Comparison of ENCODE assay signal across 9 mouse cellular contexts in genomic region chr19:46396109-46396508, GRCm38 (mm10). TPM values are rescaled to one million over a fixed set of nuclear protein-coding genes. Genes with fewer than 3 reads are reported as not detected.
DNase-seq lines count a peak whose midpoint lies in the region; ATAC-seq and TF ChIP-seq lines count a peak whose summit lies in the region.
"Had no signal": no experiment of that assay in that cellular context is flagged by ENCODE, and none has a peak within 500 bp of the region (broad histone marks: within the 10 kb centered on the region; RNA-seq: fewer than 3 reads in every experiment).

No protein-coding gene starts in this region.

- ATAC-seq in kidney, postnatal 0 days (replicated peaks; ENCODE audit: low FRiP score, low read depth) = no peak
- ATAC-seq in embryonic facial prominence, embryonic 14.5 days (ENCODE audit: low read depth) = no peak
- ATAC-seq in limb, embryonic 11.5 days (ENCODE audit: insufficient number of reproducible peaks, low FRiP score, low TSS enrichment, low read depth) = no peak
- no peak for ATAC-seq in neural tube, embryonic 13.5 days (ENCODE audit: low read depth)

- TF ChIP-seq CTCF in kidney, postnatal 0 days (IDR thresholded peaks at IDR 0.05; ENCODE audit: low read depth) = no peak

- H3K4me3 ChIP-seq in kidney, postnatal 0 days (replicated peaks; ENCODE audit: low read depth, low read length) = peak overlapping the region; percentile 67
- peak overlapping the region; percentile 80 for H3K4me3 ChIP-seq in embryonic facial prominence, embryonic 14.5 days (ENCODE audit: low read depth, low read length)
- H3K4me3 ChIP-seq in limb, embryonic 11.5 days (ENCODE audit: low read depth, low read length) = peak overlapping the region; percentile 83
- peak overlapping the region; percentile 66 for H3K4me3 ChIP-seq in neural tube, embryonic 13.5 days

- intact Hi-C loops in gastrocnemius, postnatal 14 days (cut with DNase I; ENCODE audit: low total_unique reads) = loop anchor here (5.0 kb wide), 1 partner anchor 46 kb away; no protein-coding TSS in a partner anchor

- WGBS in kidney, postnatal 0 days = 11% methylated on average over 8 of the region's 8 CpGs
- WGBS in embryonic facial prominence, embryonic 14.5 days = 10% methylated on average over 8 of the region's 8 CpGs
- 14% methylated on average over 8 of the region's 8 CpGs for WGBS in limb, embryonic 11.5 days
- 15% methylated on average over 8 of the region's 8 CpGs for WGBS in neural tube, embryonic 13.5 days

- H3K4me1 ChIP-seq in kidney, postnatal 0 days (replicated peaks; ENCODE audit: insufficient read depth, low read length) = peaks cover 42% of the 10 kb centered on the region
- H3K4me1 ChIP-seq in embryonic facial prominence, embryonic 14.5 days (ENCODE audit: control insufficient read depth, insufficient read depth, low read length) = peaks cover 33% of the 10 kb centered on the region
- H3K4me1 ChIP-seq in limb, embryonic 11.5 days (ENCODE audit: control insufficient read depth, insufficient read depth, low read length) = peaks cover 21% of the 10 kb centered on the region
- peaks cover 54% of the 10 kb centered on the region for H3K4me1 ChIP-seq in neural tube, embryonic 13.5 days (replicated peaks)

- H3K27ac ChIP-seq in kidney, postnatal 0 days = no peak overlapping the region
- no peak overlapping the region for H3K27ac ChIP-seq in embryonic facial prominence, embryonic 14.5 days (replicated peaks; ENCODE audit: low read depth, low read length)
- H3K27ac ChIP-seq in limb, embryonic 11.5 days (replicated peaks; ENCODE audit: low read depth, low read length) = no peak overlapping the region
- 0 out of 2 replicates have a peak overlapping the region, but pooled peaks have one; percentile 9 for H3K27ac ChIP-seq in neural tube, embryonic 13.5 days (replicated peaks)

- H3K36me3 ChIP-seq in kidney, postnatal 0 days (ENCODE audit: insufficient read depth, low read length) = no peaks in the 10 kb centered on the region
- H3K36me3 ChIP-seq in embryonic facial prominence, embryonic 14.5 days (ENCODE audit: control insufficient read depth, insufficient read depth, low read length) = peaks cover 14% of the 10 kb centered on the region
- no peaks in the 10 kb centered on the region; the same call in 1 of the 2 replicates for H3K36me3 ChIP-seq in limb, embryonic 11.5 days (ENCODE audit: control insufficient read depth, insufficient read depth, low read length)
- H3K36me3 ChIP-seq in neural tube, embryonic 13.5 days = peaks cover 6% of the 10 kb centered on the region

- no peak for DNase-seq in kidney, postnatal 0 days (ENCODE audit: low spot score)
- DNase-seq in kidney, postnatal 25 days = no peak
- no peak for DNase-seq in embryonic facial prominence, embryonic 14.5 days (ENCODE audit: low spot score)
- no peak for DNase-seq in limb, embryonic 11.5 days (ENCODE audit: low spot score)
- no peak for DNase-seq in gastrocnemius, postnatal 14 days
- no peak for DNase-seq in thymus, postnatal 36 days
- DNase-seq in right cerebral cortex, postnatal 25 days = no peak

- no peak overlapping the region for H3K9ac ChIP-seq in kidney, postnatal 0 days (ENCODE audit: low read depth, low read length)
- H3K9ac ChIP-seq in embryonic facial prominence, embryonic 14.5 days (ENCODE audit: low read depth, low read length) = peak overlapping the region; percentile 86; the same call in 1 of the 2 replicates
- H3K9ac ChIP-seq in limb, embryonic 11.5 days (ENCODE audit: low read length) = no peak overlapping the region
- H3K9ac ChIP-seq in neural tube, embryonic 13.5 days = 0 out of 2 replicates have a peak overlapping the region, but pooled peaks have one; percentile 83

- no peaks in the 10 kb centered on the region for H3K9me3 ChIP-seq in kidney, postnatal 0 days (replicated peaks; ENCODE audit: low read length)
- H3K9me3 ChIP-seq in embryonic facial prominence, embryonic 14.5 days (ENCODE audit: control insufficient read depth, low read length) = no peaks in the 10 kb centered on the region
- no peaks in the 10 kb centered on the region for H3K9me3 ChIP-seq in limb, embryonic 11.5 days (ENCODE audit: control insufficient read depth, low read length)
- no peaks in the 10 kb centered on the region for H3K9me3 ChIP-seq in neural tube, embryonic 13.5 days

- H3K27me3 ChIP-seq in kidney, postnatal 0 days (ENCODE audit: insufficient read depth, low read length) = no peaks in the 10 kb centered on the region
- H3K27me3 ChIP-seq in embryonic facial prominence, embryonic 14.5 days (replicated peaks; ENCODE audit: control insufficient read depth, insufficient read depth, low read length) = no peaks in the 10 kb centered on the region
- H3K27me3 ChIP-seq in limb, embryonic 11.5 days (ENCODE audit: control insufficient read depth, insufficient read depth, low read length) = no peaks in the 10 kb centered on the region
- H3K27me3 ChIP-seq in neural tube, embryonic 13.5 days = no peaks in the 10 kb centered on the region
- H3K27me3 ChIP-seq: Patski had no signal

- peak overlapping the region; percentile 59 for H3K4me2 ChIP-seq in kidney, postnatal 0 days (ENCODE audit: low read length)
- H3K4me2 ChIP-seq in embryonic facial prominence, embryonic 14.5 days (ENCODE audit: low read depth, low read length) = peak overlapping the region; percentile 93
- H3K4me2 ChIP-seq in limb, embryonic 11.5 days (ENCODE audit: low read depth, severe bottlenecking) = peak overlapping the region; percentile 57; the same call in 1 of the 2 replicates
- peak overlapping the region; percentile 66 for H3K4me2 ChIP-seq in neural tube, embryonic 13.5 days

RNA-seq across cellular contexts. Expression of gene Actr1a, which starts 0.6 kb away (rescaled TPM):
- polyA plus RNA-seq in kidney, postnatal 0 days (2015; fragmentation: Nextera tagmentation; extraction: Ambion mirVana) = 100.0 and 111 TPM in 2 replicates
- polyA plus RNA-seq in embryonic facial prominence, embryonic 14.5 days (2014; fragmentation: Nextera tagmentation; extraction: Ambion mirVana) = 137 and 156 TPM in 2 replicates
- polyA plus RNA-seq in limb, embryonic 11.5 days (2014; fragmentation: Nextera tagmentation; extraction: Ambion mirVana) = 147 and 158 TPM in 2 replicates
- polyA plus RNA-seq in neural tube, embryonic 13.5 days (2015; fragmentation: Nextera tagmentation; extraction: Ambion mirVana) = 292 and 297 TPM in 2 replicates
- total RNA-seq in gastrocnemius, postnatal 14 days (2021) = 10 to 100 TPM; 58.6 to 62.7 TPM

RNA-seq across cellular contexts. Expression of gene Sufu, which starts 0.6 kb away (rescaled TPM):
- polyA plus RNA-seq in kidney, postnatal 0 days (2015; fragmentation: Nextera tagmentation; extraction: Ambion mirVana) = 30.6 and 33.0 TPM in 2 replicates
- polyA plus RNA-seq in embryonic facial prominence, embryonic 14.5 days (2014; fragmentation: Nextera tagmentation; extraction: Ambion mirVana) = 34.3 and 39.8 TPM in 2 replicates
- polyA plus RNA-seq in limb, embryonic 11.5 days (2014; fragmentation: Nextera tagmentation; extraction: Ambion mirVana) = 45.3 and 46.8 TPM in 2 replicates
- 24.8 and 27.9 TPM in 2 replicates for polyA plus RNA-seq in neural tube, embryonic 13.5 days (2015; fragmentation: Nextera tagmentation; extraction: Ambion mirVana)
- 1 to 10 TPM; 7.6 to 9.1 TPM for total RNA-seq in gastrocnemius, postnatal 14 days (2021)

RNA-seq across cellular contexts. Expression of gene 2310034G01Rik, which starts 46.0 kb away (rescaled TPM):
- polyA plus RNA-seq in kidney, postnatal 0 days (2015; fragmentation: Nextera tagmentation; extraction: Ambion mirVana) = 3.5 and 4.0 TPM in 2 replicates
- polyA plus RNA-seq in embryonic facial prominence, embryonic 14.5 days (2014; fragmentation: Nextera tagmentation; extraction: Ambion mirVana) = 1.8 and 3.6 TPM in 2 replicates
- 1.2 and 1.8 TPM in 2 replicates for polyA plus RNA-seq in limb, embryonic 11.5 days (2014; fragmentation: Nextera tagmentation; extraction: Ambion mirVana)
- 2.5 and 3.5 TPM in 2 replicates for polyA plus RNA-seq in neural tube, embryonic 13.5 days (2015; fragmentation: Nextera tagmentation; extraction: Ambion mirVana)
- total RNA-seq in gastrocnemius, postnatal 14 days (2021) = under 1 TPM; 0.16 to 0.39 TPM

RNA-seq across cellular contexts. Expression of gene Mfsd13a, which starts 55.2 kb away (rescaled TPM):
- polyA plus RNA-seq in kidney, postnatal 0 days (2015; fragmentation: Nextera tagmentation; extraction: Ambion mirVana) = 12.0 and 14.0 TPM in 2 replicates
- polyA plus RNA-seq in embryonic facial prominence, embryonic 14.5 days (2014; fragmentation: Nextera tagmentation; extraction: Ambion mirVana) = 3.7 and 4.6 TPM in 2 replicates
- polyA plus RNA-seq in limb, embryonic 11.5 days (2014; fragmentation: Nextera tagmentation; extraction: Ambion mirVana) = 5.3 and 5.7 TPM in 2 replicates
- polyA plus RNA-seq in neural tube, embryonic 13.5 days (2015; fragmentation: Nextera tagmentation; extraction: Ambion mirVana) = 10.3 and 10.6 TPM in 2 replicates
- total RNA-seq in gastrocnemius, postnatal 14 days (2021) = 1 to 10 TPM; 1.1 TPM

RNA-seq across cellular contexts. Expression of gene Cuedc2, which starts 57.6 kb away (rescaled TPM):
- 167 and 173 TPM in 2 replicates for polyA plus RNA-seq in kidney, postnatal 0 days (2015; fragmentation: Nextera tagmentation; extraction: Ambion mirVana)
- polyA plus RNA-seq in embryonic facial prominence, embryonic 14.5 days (2014; fragmentation: Nextera tagmentation; extraction: Ambion mirVana) = 174 and 184 TPM in 2 replicates
- 163 and 179 TPM in 2 replicates for polyA plus RNA-seq in limb, embryonic 11.5 days (2014; fragmentation: Nextera tagmentation; extraction: Ambion mirVana)
- polyA plus RNA-seq in neural tube, embryonic 13.5 days (2015; fragmentation: Nextera tagmentation; extraction: Ambion mirVana) = 318 and 357 TPM in 2 replicates
- 10 to 100 TPM; 68.7 to 79.0 TPM for total RNA-seq in gastrocnemius, postnatal 14 days (2021)

Comparison
In these comparisons a context has a peak if more than half of its experiments do, and no peak if none do; other contexts are left out.
1. H3K9ac ChIP-seq: peak in embryonic facial prominence, embryonic 14.5 days (single experiment) and neural tube, embryonic 13.5 days (single experiment); none in kidney, postnatal 0 days (single experiment) and limb, embryonic 11.5 days (single experiment).
2. Peak in every context shown above with its lines, with median percentiles within 50 percentile points of each other: H3K4me2 ChIP-seq and H3K4me3 ChIP-seq.